Mouse (Mus musculus): ENCODE data around the gene Ctnnbl1.

The Ctnnbl1 gene

DNA sequence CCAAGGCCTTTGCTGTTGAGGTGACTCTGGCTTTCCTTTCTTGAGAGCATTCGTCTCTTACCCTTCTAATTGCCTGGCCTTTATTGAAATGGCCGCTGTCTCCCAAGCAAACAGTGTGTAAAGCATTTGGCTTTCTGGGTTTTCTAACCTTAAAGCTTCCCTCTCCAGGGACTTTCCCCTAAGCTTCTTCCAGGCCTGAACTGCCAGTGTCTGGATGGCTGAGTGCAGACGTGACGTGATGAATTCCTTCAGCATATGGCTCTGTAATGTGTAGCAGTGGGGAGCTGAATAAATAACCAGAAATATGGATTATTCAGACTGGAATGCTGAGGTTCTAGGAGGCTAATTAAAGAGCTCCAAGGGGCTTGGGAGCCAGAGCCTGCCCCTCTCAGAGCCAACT is 84.1 kb downstream of the Ctnnbl1 start:
- no peak for DNase-seq (ENCODE audit: low spot score)

DNA sequence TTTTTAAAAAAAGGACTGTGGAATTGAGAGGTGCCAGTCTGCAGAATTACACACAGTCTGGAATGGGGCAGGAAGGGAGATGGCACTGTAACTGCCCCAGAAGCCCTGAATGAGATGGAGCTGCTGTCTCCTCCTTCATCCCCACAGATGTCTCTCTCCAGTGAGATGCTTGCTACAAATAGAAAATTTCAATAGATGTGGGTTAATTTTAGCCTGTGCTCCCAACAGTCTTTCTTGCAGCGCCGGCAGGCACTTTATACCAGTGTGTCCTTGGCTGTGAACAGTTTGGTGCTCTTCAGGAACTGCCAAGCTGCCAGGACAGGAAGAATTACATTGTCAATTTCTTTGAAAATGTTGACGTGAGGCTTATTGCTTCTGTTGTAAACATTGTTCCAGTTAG is 86.3 kb downstream of the Ctnnbl1 start:
- DNase-seq (ENCODE audit: low spot score), result no peak

DNA sequence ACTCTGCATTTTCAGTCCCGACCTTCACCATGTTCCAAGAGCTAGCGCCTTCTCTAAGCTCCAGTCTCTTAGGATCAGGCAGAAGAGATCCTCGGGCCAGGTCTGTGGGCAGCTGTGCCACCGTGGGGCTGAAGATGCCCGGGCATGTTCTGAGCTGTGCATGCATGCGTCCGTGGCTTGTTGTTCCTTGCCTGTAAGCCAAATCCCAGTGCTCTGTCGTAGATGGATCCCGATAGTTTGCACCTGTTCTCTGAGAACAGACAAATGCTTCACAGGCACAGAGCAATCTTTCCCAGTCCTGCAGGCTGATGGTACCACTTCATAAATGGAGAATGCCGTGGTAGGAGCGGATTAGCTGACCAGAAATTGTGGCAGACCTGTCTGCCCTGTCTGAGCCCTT is 87.0 kb downstream of the Ctnnbl1 start:
- DNase-seq (ENCODE audit: low spot score), result no peak

DNA sequence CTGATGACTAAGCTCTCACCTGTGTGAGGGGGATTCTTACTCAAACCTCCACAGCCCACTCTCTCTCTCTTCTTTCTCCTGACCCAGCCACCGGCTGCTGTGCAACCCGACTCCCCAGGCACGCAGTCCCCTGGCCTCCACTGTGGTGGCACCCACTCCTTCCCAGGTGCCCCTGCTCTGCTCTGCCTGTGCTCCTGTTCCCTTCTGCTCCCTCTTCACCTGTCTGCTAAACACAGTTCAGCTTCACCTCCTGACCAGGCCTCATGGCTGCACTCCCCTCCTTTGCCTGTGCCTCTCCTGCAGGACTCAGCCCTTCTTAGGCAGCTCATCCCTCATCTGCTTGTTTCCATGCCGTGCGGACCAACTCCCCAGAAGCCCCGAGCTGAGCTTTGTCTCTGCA is 92.9 kb downstream of the Ctnnbl1 start:
- DNase-seq (ENCODE audit: low spot score), result no peak

DNA sequence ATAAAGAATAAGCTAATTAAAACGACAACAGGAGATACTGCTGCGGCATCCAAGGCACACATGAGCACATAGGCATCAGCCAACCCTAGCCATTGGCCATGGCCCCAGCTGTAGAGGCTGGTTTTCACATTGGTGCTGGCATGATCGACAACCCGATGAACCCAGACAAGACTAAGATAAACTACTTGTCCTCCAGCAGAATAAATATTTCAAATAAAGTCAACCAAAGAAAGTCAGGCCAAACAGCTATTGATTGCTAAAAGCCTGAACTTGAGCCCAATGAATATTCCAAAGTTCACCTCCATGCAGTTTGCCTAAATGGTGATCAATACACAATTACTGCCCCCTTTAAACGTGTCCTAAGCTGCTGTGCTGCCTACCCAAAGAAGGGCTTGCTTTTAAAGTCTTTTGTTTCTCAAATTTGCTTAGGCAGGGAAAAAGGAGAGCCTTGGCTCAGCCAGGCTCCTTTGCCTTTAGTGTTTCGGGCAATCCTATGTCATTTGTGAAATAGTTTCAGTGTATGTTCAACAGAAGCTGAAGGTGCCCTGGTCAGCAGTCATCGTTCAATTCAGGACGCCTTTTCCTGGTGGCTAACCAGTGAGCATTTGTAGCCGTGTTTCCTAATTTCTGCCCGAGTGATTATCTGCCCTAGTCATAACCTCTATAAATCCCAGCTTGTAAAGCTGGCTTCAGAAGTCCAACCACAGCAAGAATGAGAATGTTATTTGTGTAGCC is 93.6 kb downstream of the Ctnnbl1 start:
- no peak for DNase-seq (ENCODE audit: low spot score)

DNA sequence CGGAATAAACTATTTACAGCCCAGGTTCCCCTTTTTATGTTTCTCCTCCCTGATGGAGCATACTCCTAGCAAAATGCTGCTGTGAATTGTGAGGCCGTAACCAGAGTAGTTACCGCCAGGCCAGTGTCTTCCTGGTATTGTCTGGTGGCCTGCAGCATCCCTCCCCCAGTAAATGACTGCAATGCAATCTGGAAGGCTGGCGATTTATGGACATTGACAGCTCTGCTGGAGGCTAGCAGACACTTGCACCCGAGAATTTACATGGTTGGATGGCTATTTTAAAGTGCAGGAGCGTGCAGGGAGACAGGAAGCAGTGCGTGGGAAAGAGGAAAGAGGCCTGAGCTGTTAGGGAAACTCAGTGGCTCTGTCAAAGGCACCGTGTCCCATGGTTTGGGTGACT is 99.8 kb downstream of the Ctnnbl1 start:
- no peak for DNase-seq (ENCODE audit: low spot score)

DNA sequence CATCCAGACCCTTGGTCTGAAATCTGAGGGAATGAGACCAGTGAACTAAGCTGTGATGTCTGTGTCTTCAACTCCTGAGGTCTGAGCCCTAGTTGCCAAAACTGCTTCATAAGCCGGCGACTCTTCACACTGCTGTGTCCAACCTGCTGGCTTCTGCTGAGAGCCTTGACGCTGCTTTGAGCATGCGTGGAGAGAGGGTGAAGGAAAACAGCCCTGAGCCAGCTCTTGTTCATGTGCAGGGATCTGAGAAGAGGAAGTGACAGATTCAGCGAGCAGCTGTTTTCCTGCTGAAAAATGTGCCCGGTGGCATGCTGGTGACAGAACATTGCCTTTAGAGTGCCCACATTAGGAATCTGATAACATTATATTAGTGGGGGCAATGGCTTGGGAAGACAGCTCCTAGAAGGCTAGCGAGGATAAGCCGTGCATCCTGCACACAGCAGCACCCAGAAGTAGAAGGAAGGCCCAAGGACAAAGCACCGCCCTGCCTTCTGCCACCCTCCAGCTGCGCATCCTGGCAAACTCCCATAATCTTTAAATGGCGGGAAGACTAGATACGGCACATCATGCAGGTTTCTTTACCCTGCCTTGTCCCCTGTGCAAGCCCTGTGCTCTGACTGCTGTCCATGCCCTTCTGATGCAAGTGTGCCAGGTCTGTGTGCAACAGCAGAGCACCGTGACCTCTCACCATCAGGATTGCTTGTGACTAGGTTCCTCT is 101.2 kb downstream of the Ctnnbl1 start:
- no peak for DNase-seq (ENCODE audit: low spot score)

DNA sequence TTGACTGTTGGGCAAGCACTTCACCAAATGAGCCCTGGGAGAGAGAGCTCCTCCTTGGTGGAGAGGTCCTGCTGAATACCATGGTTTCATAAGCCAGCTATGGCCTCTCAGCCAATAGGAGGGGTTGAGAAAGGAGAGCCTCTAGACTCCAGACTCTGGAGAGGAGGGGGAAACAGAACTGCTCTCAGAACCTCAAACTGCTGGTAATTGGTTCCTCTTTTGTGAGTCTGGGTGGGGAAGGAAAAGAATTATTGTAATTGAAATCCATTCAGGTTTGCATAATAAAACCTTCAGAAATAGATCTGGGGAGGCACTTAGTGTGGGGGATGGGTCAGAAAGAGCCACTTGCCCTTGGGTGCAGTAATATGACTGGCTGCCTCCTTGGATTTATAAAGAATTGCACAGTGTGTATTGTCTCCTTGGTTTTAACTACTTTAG is 103.5 kb downstream of the Ctnnbl1 start:
- no peak for DNase-seq (ENCODE audit: low spot score)

DNA sequence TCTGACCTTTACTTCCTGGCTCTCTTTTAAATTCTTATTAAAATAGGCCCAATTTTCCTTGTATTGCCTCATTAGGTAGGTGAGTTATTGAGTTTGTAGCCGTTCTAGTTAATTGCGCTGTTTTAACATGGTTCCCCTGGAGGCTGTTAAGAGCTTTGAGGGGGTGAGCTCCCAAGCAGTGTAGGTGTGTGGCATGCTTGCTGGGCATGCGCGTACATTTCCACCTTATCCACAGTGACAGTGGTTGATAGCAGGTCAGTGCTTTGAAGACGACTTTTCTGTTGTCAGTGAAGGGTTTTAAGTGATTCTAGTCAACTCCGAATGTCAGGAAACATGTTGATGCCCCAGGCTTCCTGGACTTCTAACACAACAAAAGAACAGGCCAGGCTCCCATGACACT is 103.9 kb downstream of the Ctnnbl1 start:
- no peak for DNase-seq (ENCODE audit: low spot score)

DNA sequence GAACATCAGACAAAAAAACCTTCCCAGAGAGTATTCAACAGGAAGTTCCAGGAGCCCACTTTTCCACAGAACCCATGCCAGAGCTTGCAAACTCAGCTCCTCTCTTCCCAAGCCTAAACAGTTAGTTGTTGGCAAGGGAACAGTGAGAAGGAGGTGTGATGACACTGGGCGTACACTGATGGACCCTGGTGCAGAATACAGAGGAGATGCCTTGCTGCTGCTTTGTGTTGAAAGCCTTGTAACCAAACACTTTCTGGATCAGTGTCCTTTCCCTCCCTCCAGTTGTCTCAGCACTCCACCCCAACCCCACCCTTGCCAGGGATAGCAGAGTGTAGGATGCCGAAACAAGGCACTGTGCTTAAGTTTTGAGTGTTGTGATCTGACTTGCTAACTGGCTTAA is 107.5 kb downstream of the Ctnnbl1 start:
- no peak for DNase-seq (ENCODE audit: low spot score)

DNA sequence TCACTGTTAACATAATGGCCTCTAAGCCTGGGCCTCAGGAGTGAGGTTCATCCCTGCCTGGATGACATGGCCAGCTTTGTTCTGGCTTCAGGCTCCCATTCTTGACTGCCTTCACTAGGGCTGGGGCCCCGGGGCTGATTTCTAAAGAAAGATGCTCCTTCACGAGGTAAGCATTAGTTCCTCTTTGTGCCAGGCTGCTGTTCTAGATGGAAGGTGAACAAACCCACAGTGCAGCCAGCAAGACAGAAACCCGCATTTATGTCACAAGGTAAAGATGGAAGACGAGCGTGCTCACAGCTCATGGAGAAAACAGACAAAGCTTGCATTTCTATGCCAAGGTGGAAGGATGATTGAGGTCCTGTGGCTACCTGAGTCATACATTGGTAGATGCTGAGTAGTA is 108.6 kb downstream of the Ctnnbl1 start:
- DNase-seq (ENCODE audit: low spot score), result no peak

DNA sequence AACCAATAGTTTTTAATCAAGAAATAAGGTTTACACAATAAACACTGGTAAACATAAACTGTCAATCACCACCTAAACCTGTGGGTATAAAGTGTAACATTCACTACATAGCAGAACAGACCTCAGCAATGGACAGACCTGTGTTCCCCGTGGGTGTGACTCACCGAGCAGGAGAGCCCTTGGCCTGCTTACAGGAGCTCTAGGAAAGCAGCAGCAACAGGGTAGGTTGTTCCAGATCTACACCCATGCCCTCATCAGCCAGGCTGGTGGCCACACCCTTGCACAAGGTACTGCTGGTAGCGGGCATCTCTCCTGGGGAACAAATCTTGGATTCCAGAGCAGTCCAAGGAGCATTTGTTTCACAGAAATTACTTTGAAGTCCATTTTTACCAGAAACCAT is 115.9 kb downstream of the Ctnnbl1 start:
- no peak for DNase-seq (ENCODE audit: low spot score)

DNA sequence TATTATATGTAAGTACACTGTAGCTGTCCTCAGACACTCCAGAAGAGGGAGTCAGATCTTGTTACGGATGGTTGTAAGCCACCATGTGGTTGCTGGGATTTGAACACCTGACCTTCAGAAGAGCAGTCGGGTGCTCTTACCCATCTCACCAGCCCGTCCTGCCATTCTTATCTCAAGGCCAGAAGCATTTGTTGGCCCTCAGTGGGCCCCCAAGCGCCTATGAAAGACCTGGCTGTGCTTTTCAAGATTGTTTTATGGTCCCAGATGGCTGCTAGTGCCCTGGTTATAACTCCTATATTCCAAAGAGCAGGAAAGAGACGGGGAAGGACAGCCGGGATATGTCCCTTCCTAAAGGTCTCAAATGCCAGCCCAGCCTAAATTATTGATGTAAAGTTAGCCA is 118.6 kb downstream of the Ctnnbl1 start:
- DNase-seq (ENCODE audit: low spot score), result no peak

DNA sequence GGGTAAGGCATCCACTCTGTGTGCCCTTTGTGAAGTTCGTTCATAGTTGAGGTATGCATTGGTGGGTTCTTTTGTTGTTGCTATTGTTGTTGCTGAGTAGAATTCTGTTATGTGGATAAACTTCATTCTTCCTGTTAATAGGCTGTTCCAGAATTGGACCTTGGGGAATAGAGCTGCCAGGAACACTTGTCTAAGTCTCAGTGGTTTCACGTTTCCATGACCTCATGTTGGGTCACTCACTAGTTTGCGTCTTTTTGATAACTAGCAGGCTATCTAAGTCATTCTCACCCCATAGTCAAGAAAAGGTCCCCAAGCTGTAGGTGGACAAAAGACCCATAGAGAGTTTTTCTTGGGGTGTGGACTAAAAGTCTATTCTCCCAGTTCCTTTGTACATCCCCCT is 120.3 kb downstream of the Ctnnbl1 start:
- DNase-seq (ENCODE audit: low spot score), result no peak

DNA sequence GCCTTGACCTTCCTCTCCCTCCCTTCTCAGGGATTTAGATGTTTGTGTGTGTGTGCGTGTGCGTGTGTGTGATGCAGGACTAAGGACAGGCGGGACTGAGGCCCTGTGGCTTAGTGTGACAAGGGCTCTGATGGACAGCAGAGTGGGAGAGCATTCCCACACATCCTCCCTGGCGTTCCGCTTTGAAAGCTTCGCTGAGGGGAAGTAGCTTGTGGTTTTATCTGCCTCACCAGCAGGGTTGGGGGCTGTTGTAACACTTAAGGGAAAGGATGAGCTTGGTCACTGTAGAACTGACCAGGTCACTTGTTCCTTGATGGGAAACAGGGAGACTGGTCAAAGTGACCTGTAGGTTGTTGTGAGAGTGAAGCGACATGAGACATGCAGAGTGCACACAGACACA is 121.1 kb downstream of the Ctnnbl1 start:
- no peak for DNase-seq (ENCODE audit: low spot score)

DNA sequence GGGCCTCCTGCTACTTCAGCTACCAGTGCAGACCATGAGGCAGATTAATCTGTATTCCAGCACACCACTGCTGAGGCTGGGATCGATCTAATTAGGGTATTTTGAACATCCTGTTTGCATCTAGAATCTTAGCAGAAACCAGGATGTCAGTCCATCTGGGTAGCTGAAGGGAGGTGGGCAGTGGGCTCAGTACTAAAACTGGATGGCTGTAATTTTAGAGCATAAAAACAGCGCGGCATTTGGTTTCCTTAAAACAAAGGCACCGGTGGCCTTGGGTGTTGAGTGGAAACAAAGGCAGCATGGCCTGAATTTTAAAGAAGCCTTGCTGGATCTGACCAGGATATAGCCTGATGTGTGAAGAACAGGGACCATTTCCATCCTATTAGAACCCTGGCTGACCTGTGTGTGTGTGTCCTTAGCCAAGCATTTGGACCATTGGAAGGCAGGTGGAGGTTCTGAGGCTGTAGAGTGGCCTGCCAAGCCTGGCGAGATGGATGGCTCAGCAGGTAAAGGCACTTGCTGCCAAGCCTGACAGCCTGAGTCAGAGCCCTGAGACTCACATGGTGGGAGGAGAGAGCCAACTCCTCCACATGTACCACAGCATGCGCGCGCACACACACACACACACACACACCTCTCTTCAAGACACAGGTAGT is 122.0 kb downstream of the Ctnnbl1 start:
- DNase-seq (ENCODE audit: low spot score), result no peak

DNA sequence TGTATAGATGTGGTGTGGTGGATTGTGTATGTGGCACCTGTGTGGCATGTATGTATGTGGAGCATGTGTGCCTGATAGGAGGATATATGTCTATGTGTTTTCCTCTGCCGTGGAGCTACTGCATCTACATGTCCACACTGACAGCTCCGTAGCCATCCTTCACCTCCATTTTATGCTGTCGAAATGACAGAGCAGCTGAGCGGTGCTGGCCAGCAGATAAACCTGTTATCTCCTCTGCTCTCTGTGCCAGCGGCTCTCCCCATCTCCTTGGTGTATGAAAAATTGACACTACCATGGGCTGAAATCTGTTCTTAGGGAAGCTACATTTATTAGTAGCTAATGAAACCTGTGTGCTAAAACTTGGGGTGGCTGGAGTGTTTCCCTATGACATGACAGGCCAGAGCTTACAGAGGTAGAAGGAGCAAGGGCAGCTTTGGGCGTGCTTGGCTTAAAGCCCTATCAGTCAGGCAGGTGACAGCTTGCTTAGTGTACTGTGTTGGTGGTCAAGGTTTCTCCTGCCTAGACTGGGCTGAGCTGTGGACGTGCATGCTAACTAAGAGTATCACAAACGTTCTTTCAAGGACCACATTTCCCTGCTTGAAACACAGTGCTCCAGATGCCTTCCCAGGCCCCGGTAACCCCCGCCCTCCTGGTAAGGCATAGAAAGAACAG is 124.2 kb downstream of the Ctnnbl1 start:
- no peak for DNase-seq (ENCODE audit: low spot score)

DNA sequence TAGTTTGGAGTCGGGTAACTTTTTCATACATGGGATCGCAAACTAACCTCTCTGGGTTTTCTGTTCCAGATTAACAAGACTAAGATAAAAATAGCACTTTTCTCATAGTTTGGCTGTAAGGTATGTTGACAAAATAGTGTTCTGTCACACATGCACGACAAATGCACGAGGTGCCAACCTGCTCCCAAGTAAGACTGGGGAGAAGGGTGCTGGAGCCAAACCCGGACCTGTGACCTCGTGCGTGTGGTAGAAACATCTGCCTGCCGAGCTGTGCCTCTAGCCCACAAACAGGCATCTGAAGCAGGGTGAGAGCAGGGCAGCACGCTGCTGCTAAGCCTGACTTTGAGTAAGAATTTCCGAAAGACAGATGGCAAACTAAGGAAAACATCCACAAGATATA is 125.1 kb downstream of the Ctnnbl1 start:
- DNase-seq (ENCODE audit: low spot score), result no peak

DNA sequence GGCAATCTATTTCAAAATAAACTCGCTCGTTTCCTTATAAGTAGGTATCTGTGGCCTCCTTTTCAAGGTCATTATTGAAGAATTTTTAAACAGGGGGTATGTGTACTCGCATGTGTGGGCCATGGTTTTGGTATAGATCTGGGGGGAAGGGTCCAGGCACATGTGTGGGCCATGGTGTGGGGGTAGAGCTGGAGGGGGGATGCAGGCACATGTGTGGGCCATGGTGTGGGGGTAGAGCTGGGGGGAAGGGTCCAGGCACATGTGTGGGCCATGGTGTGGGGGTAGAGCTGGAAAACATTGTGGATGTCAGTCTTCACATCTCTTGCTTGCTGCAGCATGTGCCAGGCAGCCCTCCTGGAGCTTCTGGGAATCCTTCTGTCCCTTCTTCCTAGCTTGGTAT is 129.9 kb downstream of the Ctnnbl1 start:
- no peak for DNase-seq (ENCODE audit: low spot score)

DNA sequence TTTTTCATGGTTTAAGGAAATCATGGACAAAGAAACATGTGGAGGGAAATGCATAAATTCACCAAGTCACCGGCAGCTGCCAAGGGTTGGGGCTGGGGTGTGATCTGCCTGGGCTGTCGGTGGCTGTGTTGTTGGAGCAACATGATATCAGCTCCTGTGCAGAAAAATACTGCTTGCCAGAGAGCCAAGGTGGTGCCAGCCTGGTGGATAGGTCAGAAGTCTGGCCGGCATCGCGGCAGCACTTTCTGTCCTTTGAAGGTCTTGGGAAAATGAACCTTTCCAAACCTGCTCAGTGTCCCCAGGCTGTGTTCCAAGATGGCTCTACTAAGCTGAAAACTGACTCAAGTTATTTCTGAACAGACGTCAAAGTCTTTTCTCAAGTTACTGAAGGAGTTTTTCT is 133.0 kb downstream of the Ctnnbl1 start:
- no peak for DNase-seq (ENCODE audit: low spot score)

DNA sequence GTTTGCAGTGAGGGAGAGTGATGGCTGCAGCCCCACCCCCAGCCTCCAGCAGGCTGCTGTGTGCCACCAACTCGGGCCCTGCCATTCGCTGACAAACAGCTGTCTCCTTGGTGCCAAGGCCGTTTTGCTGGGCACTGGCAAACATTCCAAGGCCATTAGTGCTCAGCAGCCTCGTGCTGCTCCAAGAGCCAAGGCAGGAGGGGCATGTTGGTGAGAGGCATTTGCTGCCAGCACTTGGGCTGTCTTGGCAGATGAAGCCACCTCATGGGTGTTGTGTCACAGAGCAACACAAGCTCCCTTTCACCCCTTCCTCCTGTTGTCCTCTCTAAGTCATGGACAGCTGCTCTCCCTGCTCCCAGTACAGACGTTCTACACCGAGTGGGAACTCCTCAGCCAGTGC is 136.0 kb downstream of the Ctnnbl1 start:
- DNase-seq (ENCODE audit: low spot score), result peak; percentile 23

DNA sequence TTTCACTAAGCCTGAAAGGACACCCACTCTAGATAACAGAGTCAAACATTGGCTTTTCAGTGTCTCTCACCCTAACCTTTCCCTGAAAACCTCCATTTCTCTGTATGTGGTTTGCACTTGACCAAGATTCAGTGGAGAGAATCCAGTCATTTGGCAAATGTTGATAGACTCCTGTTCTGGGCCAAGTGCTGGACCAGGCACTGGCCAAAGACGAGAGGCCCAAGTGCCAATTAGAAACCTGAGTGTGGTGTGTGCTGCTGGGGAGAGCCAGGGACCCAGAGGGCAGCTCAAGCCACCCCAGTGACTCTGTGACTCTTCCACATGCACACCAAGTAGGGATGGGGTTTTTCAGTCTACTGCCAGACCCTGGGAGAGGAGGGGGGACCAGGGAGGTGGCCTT is 136.5 kb downstream of the Ctnnbl1 start:
- DNase-seq (ENCODE audit: low spot score), result no peak

DNA sequence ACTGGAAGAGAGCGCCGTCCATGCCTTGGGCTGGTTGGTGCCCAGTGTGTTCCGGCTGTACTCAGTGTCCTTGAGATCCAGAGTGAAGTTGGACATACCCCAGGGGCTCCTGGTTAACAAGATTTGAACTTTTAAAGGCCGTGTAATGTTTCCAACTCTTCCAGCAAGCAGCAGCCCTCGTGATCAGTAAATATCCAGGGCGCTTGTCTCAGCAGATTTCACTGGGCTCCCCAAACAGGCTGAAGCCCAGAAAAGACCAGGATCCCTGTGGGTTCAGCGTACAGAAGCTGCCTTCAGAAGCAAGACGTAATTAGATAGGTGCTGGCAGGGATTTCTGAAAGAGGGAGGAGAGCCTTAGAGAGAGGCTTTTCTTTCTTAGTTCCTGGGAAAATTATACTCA is 137.9 kb downstream of the Ctnnbl1 start:
- no peak for DNase-seq (ENCODE audit: low spot score)
